Mouse (Mus musculus) hindbrain, embryonic 14.5 days (tissue): ENCODE results near the gene Stat6. TPM values are rescaled to one million over a fixed set of nuclear protein-coding genes. Genes with fewer than 3 reads are reported as not detected.

ENCODE experiments used
- ATAC-seq: fragments of 200-750 bp; cut with Nextera tagmentation; 2 replicates; pipeline ENCODE4 v1.8.0; 2017; ENCODE audit warnings: moderate number of reproducible peaks, mild to moderate bottlenecking, moderate TSS enrichment, moderate library complexity; ENCODE audit not compliant: low FRiP score
- DNase-seq: peaks from one replicate; pipeline ENCODE4 v3.0.0-alpha.2; 2015; ENCODE audit warnings: low spot score
- H3K27ac ChIP-seq: fragments of 300-500 bp; sonication (generic); 2 replicates; pipeline ENCODE4 v1.5.1; 2014; ENCODE audit warnings: mild to moderate bottlenecking, moderate library complexity
- H3K27me3 ChIP-seq: fragments of 300-500 bp; sonication (generic); 2 replicates; pipeline ENCODE4 v1.6.1; 2014; ENCODE audit warnings: mild to moderate bottlenecking, low read length, mixed read lengths; ENCODE audit not compliant: control insufficient read depth, insufficient read depth
- H3K36me3 ChIP-seq: fragments of 300-500 bp; sonication (generic); replicated peaks from 2 replicates; pipeline ENCODE4 v1.6.1; 2014; ENCODE audit not compliant: control insufficient read depth, insufficient read depth
- H3K4me1 ChIP-seq: fragments of 300-500 bp; sonication (generic); replicated peaks from 2 replicates; pipeline ENCODE4 v1.6.1; 2014; ENCODE audit warnings: antibody characterized with exemption, low read length, mixed read lengths; ENCODE audit not compliant: control insufficient read depth, insufficient read depth
- H3K4me2 ChIP-seq: fragments of 300-500 bp; sonication (generic); replicated peaks from 2 replicates; pipeline ENCODE4 v1.6.1; 2014; ENCODE audit warnings: mild to moderate bottlenecking, moderate library complexity
- H3K4me3 ChIP-seq: fragments of 300-500 bp; sonication (generic); replicated peaks from 2 replicates; pipeline ENCODE4 v1.5.1; 2014; ENCODE audit warnings: mild to moderate bottlenecking, low read length
- H3K9ac ChIP-seq: fragments of 300-500 bp; sonication (generic); 2 replicates; pipeline ENCODE4 v1.6.1; 2014
- H3K9me3 ChIP-seq: fragments of 300-500 bp; sonication (generic); 2 replicates; pipeline ENCODE4 v1.6.1; 2016; ENCODE audit warnings: low read length; ENCODE audit not compliant: control insufficient read depth
- WGBS: fragments of 180-500 bp; shearing (Covaris S2); extraction: QIAGEN DNeasy Blood & Tissue Kit; methylation state at CpG from one replicate; pipeline ENCODE4 v1.1.7; 2014; 5-methylcytosine and 5-hydroxymethylcytosine counted together
- polyA plus RNA-seq: library from polyadenylated mRNA; unstranded; fragments of >200 nt; fragmentation: Nextera tagmentation; extraction: Ambion mirVana; gene quantifications from 2 replicates; pipeline ENCODE4 v1.2.1, GENCODE M21; 2014

Gene Stat6
- polyA plus RNA-seq, 1 experiment from 2014 or later = 4.7 TPM

DNA sequence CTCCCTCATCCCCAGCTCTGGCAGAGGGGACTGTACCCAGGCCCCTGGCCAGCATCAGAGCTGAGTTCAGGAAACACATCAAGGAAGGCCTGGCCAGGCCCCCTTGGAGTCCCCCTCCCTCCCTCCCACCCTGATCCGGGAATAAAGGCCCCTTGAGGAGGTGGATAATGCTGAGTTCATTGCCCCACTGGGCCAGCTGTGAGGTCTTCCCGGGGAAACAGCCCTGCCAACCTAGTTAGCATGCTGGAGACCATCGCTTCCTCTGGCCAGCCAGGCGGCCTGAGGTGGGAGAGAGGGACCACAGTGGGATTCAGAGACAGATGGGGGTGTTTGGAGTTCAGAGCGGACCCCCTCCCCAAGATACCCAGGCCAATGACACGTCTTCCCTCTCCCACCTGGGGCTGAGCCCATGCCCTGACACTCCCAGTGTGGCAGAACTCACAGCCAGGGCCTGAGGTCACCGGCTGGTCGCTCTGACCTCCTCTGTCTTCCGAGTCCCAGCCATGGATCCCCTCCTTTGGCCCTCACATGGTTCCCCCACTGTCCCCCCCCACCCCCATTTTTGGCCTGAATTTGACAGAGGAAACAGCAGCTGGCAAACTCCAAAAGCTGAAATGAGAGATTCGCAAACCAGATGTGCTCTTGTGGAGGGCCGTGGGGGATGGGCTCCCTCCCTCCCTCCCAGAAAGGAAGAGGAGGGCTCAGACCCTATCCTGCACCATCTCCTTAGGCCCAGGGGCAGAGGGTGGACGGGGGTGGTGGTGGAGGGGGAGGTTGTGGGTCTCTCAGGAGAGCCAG, 28.4 kb upstream of the Stat6 start:
- ATAC-seq = peak; percentile 29; the same call in 1 of the 2 replicates
- 27% methylated on average over 11 of the region's 12 CpGs for WGBS
- Histone ChIP-seq H3K27ac (peak overlapping the region; percentile 52; the same call in 1 of the 2 replicates), H3K4me2 (no peak overlapping the region; the same call in 1 of the 2 replicates), H3K36me3 (peaks cover 44% of the 10 kb centered on the region), H3K4me1 (peaks cover 56% of the 10 kb centered on the region), H3K27me3 (no peaks in the 10 kb centered on the region), H3K9ac (no peak overlapping the region), H3K9me3 (no peaks in the 10 kb centered on the region), H3K4me3 (no peak overlapping the region)
- no peak for DNase-seq

DNA sequence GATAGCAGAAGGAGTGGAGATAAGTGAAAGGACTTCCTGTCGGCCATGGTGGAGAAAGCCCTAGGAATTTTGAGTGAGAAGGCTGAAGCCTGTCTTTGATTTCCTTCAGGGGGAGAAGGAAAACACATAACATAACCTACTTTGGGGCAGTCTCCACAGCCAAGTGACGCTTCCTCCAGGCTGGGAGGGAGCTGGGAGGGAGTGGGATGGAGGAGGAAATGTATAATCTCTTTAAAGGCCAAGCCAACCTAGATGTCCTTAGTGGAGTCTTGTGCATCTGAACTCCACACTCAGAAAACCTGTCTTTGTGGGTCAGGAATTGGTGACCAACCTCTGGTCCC, 27.8 kb upstream of the Stat6 start:
- Histone ChIP-seq H3K4me2 (no peak overlapping the region), H3K27ac (0 out of 2 replicates have a peak overlapping the region, but pooled peaks have one; percentile 18), H3K36me3 (peaks cover 39% of the 10 kb centered on the region), H3K4me3 (no peak overlapping the region), H3K9ac (no peak overlapping the region), H3K9me3 (no peaks in the 10 kb centered on the region), H3K4me1 (peaks cover 57% of the 10 kb centered on the region), H3K27me3 (no peaks in the 10 kb centered on the region)
- DNase-seq (no peak), ATAC-seq (no peak)
- 35% methylated on average over 2 of the region's 2 CpGs for WGBS

DNA sequence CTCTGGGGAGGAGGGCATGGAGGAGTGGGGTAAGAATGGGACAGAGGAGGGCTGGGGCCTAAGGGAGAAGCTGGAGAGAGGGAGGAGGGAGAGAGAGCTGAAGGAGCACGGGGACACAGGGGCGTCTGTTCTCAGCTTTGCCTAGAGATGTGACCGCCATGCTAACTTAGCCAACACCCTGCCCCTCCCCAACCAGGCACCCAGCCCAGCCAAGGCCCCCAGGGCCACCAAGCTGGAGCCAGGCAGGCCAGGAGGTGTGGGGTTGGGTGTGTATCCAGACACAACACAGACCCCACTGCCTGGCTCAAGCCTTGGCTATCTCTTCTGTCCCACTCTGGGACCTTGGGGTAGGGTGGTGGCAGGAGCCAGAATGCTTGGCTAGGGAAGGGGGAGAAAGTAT, 27.2 kb upstream of the Stat6 start:
- 62% methylated on average over 3 of the region's 3 CpGs for WGBS
- no peak for ATAC-seq
- no peaks in the 10 kb centered on the region for H3K9me3 ChIP-seq
- DNase-seq = no peak
- H3K27me3 ChIP-seq = no peaks in the 10 kb centered on the region
- H3K4me1 ChIP-seq = peaks cover 57% of the 10 kb centered on the region
- H3K4me3 ChIP-seq = no peak overlapping the region
- H3K36me3 ChIP-seq = peaks cover 33% of the 10 kb centered on the region
- no peak overlapping the region for H3K9ac ChIP-seq
- H3K27ac ChIP-seq = peak overlapping the region; percentile 18; the same call in 1 of the 2 replicates
- no peak overlapping the region for H3K4me2 ChIP-seq

- peak overlapping the region; percentile 98; the same call in 1 of the 2 replicates for H3K4me2 ChIP-seq
- DNase-seq (no peak), ATAC-seq (no peak)
- H3K27me3 ChIP-seq = no peaks in the 10 kb centered on the region
- H3K9ac ChIP-seq = no peak overlapping the region
- peaks cover 28% of the 10 kb centered on the region for H3K36me3 ChIP-seq
- no peaks in the 10 kb centered on the region for H3K9me3 ChIP-seq
- H3K4me1 ChIP-seq = peaks cover 57% of the 10 kb centered on the region
- H3K4me3 ChIP-seq = no peak overlapping the region
- no peak overlapping the region for H3K27ac ChIP-seq
- 42% methylated on average over 7 of the region's 7 CpGs for WGBS
These were observed 26.5 kb upstream of the Stat6 start for GRCm38 (mm10) chr10:127616261-127616679.

GRCm38 (mm10) chr10:127617294-127617693, 25.5 kb upstream of the Stat6 start:
- Histone ChIP-seq H3K4me3 (no peak overlapping the region), H3K27ac (no peak overlapping the region), H3K9ac (peak overlapping the region; percentile 40; the same call in 1 of the 2 replicates), H3K36me3 (peaks cover 18% of the 10 kb centered on the region), H3K4me1 (peaks cover 64% of the 10 kb centered on the region), H3K9me3 (no peaks in the 10 kb centered on the region), H3K4me2 (peak overlapping the region; percentile 98), H3K27me3 (no peaks in the 10 kb centered on the region)
- ATAC-seq = no peak
- DNase-seq = no peak
- 51% methylated on average over 4 of the region's 4 CpGs for WGBS

DNA sequence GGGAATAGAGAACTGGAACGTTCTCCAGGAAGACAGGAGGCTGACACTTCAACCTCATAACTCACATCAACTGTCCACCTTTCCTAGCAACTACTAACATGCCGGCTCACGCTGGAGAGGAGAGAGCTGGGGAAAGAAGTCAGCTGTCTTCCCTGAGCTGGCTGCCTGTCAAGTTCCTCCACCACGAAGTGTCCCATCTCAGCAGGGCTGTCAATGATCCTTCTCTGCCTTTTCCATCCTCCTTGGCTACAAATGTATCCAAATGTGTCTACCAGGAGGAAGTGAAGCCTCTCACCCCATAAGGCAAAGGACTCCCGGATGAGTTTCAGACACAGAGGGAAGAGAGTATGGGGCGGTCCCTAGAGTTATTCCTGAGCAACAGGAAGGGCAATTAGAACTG, 24.6 kb upstream of the Stat6 start:
- H3K27ac ChIP-seq = no peak overlapping the region
- peaks cover 65% of the 10 kb centered on the region for H3K4me1 ChIP-seq
- peaks cover 10% of the 10 kb centered on the region; the same call in 1 of the 2 replicates for H3K36me3 ChIP-seq
- H3K4me2 ChIP-seq = peak overlapping the region; percentile 98
- 44% methylated on average over 6 of the region's 6 CpGs for WGBS
- DNase-seq (no peak), ATAC-seq (no peak)
- no peaks in the 10 kb centered on the region for H3K27me3 ChIP-seq
- no peaks in the 10 kb centered on the region for H3K9me3 ChIP-seq
- peak overlapping the region; percentile 84; the same call in 1 of the 2 replicates for H3K9ac ChIP-seq
- peak overlapping the region; percentile 92; the same call in 1 of the 2 replicates for H3K4me3 ChIP-seq

DNA sequence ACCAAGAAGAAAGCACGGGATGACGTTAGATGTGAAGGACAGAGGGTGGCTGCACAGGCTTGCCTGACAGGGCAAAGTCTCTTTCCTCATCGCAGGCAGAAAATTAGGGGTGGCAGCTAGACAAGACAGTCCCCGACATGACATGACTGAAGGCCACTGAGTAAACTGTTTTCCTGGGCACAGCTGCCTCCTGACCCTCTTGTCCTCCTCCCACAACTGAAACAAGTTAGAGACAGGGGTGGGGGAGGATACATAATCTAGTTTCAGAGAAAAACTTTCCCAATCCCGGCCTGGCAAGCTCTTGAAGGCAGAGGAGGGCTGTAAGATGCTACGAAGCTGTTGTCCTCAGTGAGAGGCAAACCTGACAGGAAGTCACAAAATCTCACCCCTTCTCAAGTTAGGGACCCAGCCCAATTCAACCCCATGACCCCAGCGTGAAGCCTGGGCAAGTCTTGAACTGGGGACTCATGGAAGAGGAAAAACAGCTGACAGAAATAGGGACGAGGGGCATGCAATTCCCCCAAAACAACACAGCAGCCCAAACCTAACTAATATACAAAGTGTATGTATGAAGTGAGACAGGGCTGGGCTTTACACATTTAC, 23.6 kb upstream of the Stat6 start:
- ATAC-seq (no peak), DNase-seq (no peak)
- H3K27ac ChIP-seq = peak overlapping the region; percentile 93; the same call in 1 of the 2 replicates
- no peaks in the 10 kb centered on the region for H3K9me3 ChIP-seq
- WGBS = 20% methylated on average over 8 of the region's 8 CpGs
- H3K4me1 ChIP-seq = peaks cover 60% of the 10 kb centered on the region
- H3K4me2 ChIP-seq = peak overlapping the region; percentile 98
- H3K36me3 ChIP-seq = 0 out of 2 replicates have a peak, but pooled peaks cover 6% of the 10 kb centered on the region
- peak overlapping the region; percentile 84 for H3K9ac ChIP-seq
- H3K4me3 ChIP-seq = peak overlapping the region; percentile 92
- H3K27me3 ChIP-seq = no peaks in the 10 kb centered on the region

GRCm38 (mm10) chr10:127619941-127620405, 22.8 kb upstream of the Stat6 start:
- H3K4me3 ChIP-seq = peak overlapping the region; percentile 92
- H3K9me3 ChIP-seq = no peaks in the 10 kb centered on the region
- no peak for ATAC-seq
- H3K4me1 ChIP-seq = peaks cover 53% of the 10 kb centered on the region
- DNase-seq = no peak
- peak overlapping the region; percentile 93 for H3K27ac ChIP-seq
- H3K27me3 ChIP-seq = no peaks in the 10 kb centered on the region
- 0 out of 2 replicates have a peak, but pooled peaks cover 6% of the 10 kb centered on the region for H3K36me3 ChIP-seq
- 0% methylated on average over 12 of the region's 12 CpGs for WGBS
- peak overlapping the region; percentile 98 for H3K4me2 ChIP-seq
- H3K9ac ChIP-seq = peak overlapping the region; percentile 84
